In genomic region chr7:122470370-122471280, GRCm38 (mm10) we compare ENCODE assay signal across 9 mouse cellular contexts.
DNase-seq lines count a peak whose midpoint lies in the region; ATAC-seq and TF ChIP-seq lines count a peak whose summit lies in the region.
"Had no signal": no experiment of that assay in that cellular context is flagged by ENCODE, and none has a peak within 500 bp of the region (broad histone marks: within the 10 kb centered on the region; RNA-seq: fewer than 3 reads in every experiment).

No protein-coding gene starts in this region.

- TF ChIP-seq CTCF in forebrain, postnatal 0 days (IDR thresholded peaks at IDR 0.05; ENCODE audit: low read depth), result peak; percentile 96

- DNase-seq in R1 (ENCODE audit: low read depth, low spot score), result peak; percentile 85
- DNase-seq in cerebellum, adult 11-12 months, result peak; percentile 79
- DNase-seq in forebrain, postnatal 0 days, result peak; percentile 87
- DNase-seq in hindbrain, embryonic 11.5 days (ENCODE audit: low spot score), result peak; percentile 89
- peak; percentile 71 to 79 for DNase-seq in layer of hippocampus, postnatal 25 days (ENCODE audit: extremely low spot score in 1 of 2, low spot score in 1 of 2)
- peak; percentile 76 for DNase-seq in right cerebral cortex, postnatal 14 days
- DNase-seq in yolk sac, embryonic 10.5 days (ENCODE audit: low spot score), result peak; percentile 14

- no peaks in the 10 kb centered on the region for H3K36me3 ChIP-seq in forebrain, postnatal 0 days (ENCODE audit: insufficient read depth)
- H3K36me3 ChIP-seq in hindbrain, embryonic 11.5 days (ENCODE audit: control insufficient read depth, insufficient read depth, low read length), result no peaks in the 10 kb centered on the region
- H3K36me3 ChIP-seq: liver, embryonic 15.5 days had no signal

- H3K4me1 ChIP-seq in forebrain, postnatal 0 days (ENCODE audit: insufficient read depth), result no peaks in the 10 kb centered on the region
- H3K4me1 ChIP-seq in hindbrain, embryonic 11.5 days (replicated peaks; ENCODE audit: control insufficient read depth, insufficient read depth, low read length), result no peaks in the 10 kb centered on the region
- H3K4me1 ChIP-seq: liver, embryonic 15.5 days had no signal

- H3K27ac ChIP-seq in forebrain, postnatal 0 days (ENCODE audit: low read depth, low read length), result no peak overlapping the region
- no peak overlapping the region for H3K27ac ChIP-seq in hindbrain, embryonic 11.5 days (ENCODE audit: low read depth, low read length)
- H3K27ac ChIP-seq: liver, embryonic 15.5 days had no signal

- H3K27me3 ChIP-seq in forebrain, postnatal 0 days (ENCODE audit: insufficient read depth, low read length), result no peaks in the 10 kb centered on the region
- 0 out of 2 replicates have a peak, but pooled peaks cover 3% of the 10 kb centered on the region for H3K27me3 ChIP-seq in hindbrain, embryonic 11.5 days (ENCODE audit: control insufficient read depth, insufficient read depth, low read length)
- H3K27me3 ChIP-seq: liver, embryonic 15.5 days had no signal

- H3K9ac ChIP-seq in forebrain, postnatal 0 days, result no peak overlapping the region
- no peak overlapping the region for H3K9ac ChIP-seq in hindbrain, embryonic 11.5 days (ENCODE audit: low read depth, low read length)
- H3K9ac ChIP-seq: liver, embryonic 15.5 days had no signal

- WGBS in forebrain, postnatal 0 days, result 53% methylated on average over 18 of the region's 18 CpGs
- WGBS in hindbrain, embryonic 11.5 days, result 57% methylated on average over 18 of the region's 18 CpGs

- H3K4me2 ChIP-seq in forebrain, postnatal 0 days (ENCODE audit: low read depth), result no peak overlapping the region
- H3K4me2 ChIP-seq in hindbrain, embryonic 11.5 days (replicated peaks; ENCODE audit: low read depth, low read length), result no peak overlapping the region
- H3K4me2 ChIP-seq: liver, embryonic 15.5 days had no signal

- no peak overlapping the region for H3K4me3 ChIP-seq in forebrain, postnatal 0 days (ENCODE audit: low read depth, low read length)
- no peak overlapping the region for H3K4me3 ChIP-seq in hindbrain, embryonic 11.5 days (ENCODE audit: low read depth, low read length)
- H3K4me3 ChIP-seq: liver, embryonic 15.5 days had no signal

- ATAC-seq in forebrain, postnatal 0 days, result peak; percentile 89
- peak; percentile 68 for ATAC-seq in hindbrain, embryonic 11.5 days (ENCODE audit: low FRiP score)
- peak; percentile 73 for ATAC-seq in megakaryocyte progenitor cell, adult 5-6 weeks (replicated peaks; ENCODE audit: poor library complexity)

- H3K9me3 ChIP-seq in forebrain, postnatal 0 days (ENCODE audit: low read length), result no peaks in the 10 kb centered on the region
- H3K9me3 ChIP-seq in hindbrain, embryonic 11.5 days (ENCODE audit: control insufficient read depth, low read length), result no peaks in the 10 kb centered on the region; the same call in 1 of the 2 replicates
- H3K9me3 ChIP-seq: liver, embryonic 15.5 days had no signal

Comparison
In these comparisons a context has a peak if more than half of its experiments do, and no peak if none do; other contexts are left out.
1. DNase-seq: peak in every context shown above with its lines; median percentile 89 in hindbrain, embryonic 11.5 days; 87 in forebrain, postnatal 0 days; 85 in R1; 79 in cerebellum, adult 11-12 months; 76 in right cerebral cortex, postnatal 14 days; 75 in layer of hippocampus, postnatal 25 days; 14 in yolk sac, embryonic 10.5 days.